Mouse (Mus musculus): ENCODE measurements at regions not wholly inside any gene's neighbourhood (a gene's known extent, or its start where the extent isn't known, plus 50 kb on each side); places are given as distances from the start of the nearest gene placed in this dataset.

DNA sequence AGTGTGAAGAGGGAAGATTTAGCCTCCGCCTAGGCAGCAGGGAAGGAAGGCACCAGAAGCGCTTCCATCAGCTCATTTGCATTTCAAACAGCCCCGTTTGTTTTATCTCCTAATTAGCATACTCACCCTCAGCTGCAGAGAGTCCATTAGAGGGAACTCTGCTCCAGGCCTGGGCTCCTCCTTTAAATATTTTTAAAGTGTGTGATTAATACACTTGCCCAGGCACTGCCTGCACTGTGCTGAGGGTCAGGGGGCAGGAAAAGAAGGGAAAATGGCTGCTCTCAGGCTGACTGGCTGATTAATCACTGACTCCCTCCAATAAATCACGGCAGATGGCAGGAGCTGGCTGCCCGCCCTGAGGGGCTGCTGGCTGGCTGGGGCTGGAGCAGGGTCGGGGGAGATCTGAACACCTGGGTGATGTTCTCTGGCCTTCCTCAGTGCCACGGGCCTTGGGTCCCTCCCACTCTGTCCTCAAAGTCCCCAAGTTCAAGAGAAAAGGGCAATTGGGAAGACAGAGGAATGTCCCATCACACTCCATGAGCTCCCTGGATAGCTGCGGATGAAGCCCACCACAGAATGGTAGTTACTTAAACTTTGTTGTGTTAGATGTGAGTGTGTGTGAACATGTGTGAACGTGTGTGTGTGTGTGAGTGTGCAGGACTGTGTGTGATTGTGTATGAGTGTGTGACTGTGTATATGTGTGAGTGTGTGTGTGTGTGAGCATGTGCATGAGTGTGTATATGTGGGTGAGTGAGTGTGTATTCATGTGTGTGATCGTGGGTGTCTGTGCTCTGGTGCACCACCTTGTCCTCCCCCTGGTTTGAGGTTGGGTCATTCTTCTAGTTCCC lies 149.1 kb downstream of the Tfcp2l1 start:
- Histone ChIP-seq H3K9ac (replicated peaks) (no peak overlapping the region), H3K4me2 (ENCODE audit: low read depth) (no peak overlapping the region), H3K4me1 (replicated peaks; ENCODE audit: control insufficient read depth in 2 of 2, insufficient read depth in 2 of 2, low read length in 1 of 2) (no peaks in the 10 kb centered on the region), H3K36me3 (replicated peaks; ENCODE audit: control insufficient read depth, insufficient read depth, low read depth) (no peaks in the 10 kb centered on the region), H3K27ac (no peak overlapping the region), H3K27me3 (ENCODE audit: control insufficient read depth, insufficient read depth, low read length) (no peaks in the 10 kb centered on the region), H3K4me3 (ENCODE audit: insufficient read depth in 1 of 2, low read depth in 2 of 2, low read length in 2 of 2) (no peak overlapping the region), H3K9me3 (ENCODE audit: control insufficient read depth, low read length) (no peaks in the 10 kb centered on the region)
- 27% methylated on average over 10 of the region's 10 CpGs for WGBS (ENCODE audit: insufficient replicate concordance)
- DNase-seq (ENCODE audit: low read depth in 3 of 3, low spot score in 3 of 3) (no peak), ATAC-seq (ENCODE audit: insufficient read depth) (no peak)
- no peak for TF ChIP-seq CTCF (IDR thresholded peaks at IDR 0.05; ENCODE audit: low read depth)
- no peak for TF ChIP-seq EP300 (IDR thresholded peaks at IDR 0.05; ENCODE audit: low read depth)
